Mouse (Mus musculus) B cell, adult 2 months (primary cell): Measurements from ENCODE around the gene Gm11985.

Experiments
- DNase-seq, 2 experiments: peaks; one replicate each; pipeline ENCODE4 v3.0.0; 2022

The Gm11985 gene

GRCm38 (mm10) chr11:7150511-7150910 lies 37.9 kb downstream of the Gm11985 start:
- DNase-seq, result no peak

DNA sequence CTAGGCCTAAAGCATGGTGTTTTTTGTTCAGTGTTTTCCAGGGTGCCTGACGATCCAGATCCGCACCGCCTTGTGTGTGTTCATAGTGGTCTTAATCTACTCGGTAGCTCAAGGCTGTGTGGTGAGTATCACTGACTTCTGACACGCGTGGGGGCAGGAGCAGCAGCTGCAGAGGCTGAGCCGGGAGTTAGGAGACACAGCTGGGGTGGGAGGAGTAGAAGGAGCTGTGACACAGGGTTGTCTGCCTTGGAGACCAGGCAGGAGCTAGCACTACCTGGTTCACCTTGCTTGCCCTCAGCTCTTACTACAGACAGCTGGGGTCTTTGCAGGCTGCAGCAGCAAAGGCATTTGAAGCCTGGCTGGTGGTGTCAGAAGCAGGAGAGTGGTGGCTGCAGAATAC lies 38.9 kb downstream of the Gm11985 start:
- DNase-seq, result no peak

DNA sequence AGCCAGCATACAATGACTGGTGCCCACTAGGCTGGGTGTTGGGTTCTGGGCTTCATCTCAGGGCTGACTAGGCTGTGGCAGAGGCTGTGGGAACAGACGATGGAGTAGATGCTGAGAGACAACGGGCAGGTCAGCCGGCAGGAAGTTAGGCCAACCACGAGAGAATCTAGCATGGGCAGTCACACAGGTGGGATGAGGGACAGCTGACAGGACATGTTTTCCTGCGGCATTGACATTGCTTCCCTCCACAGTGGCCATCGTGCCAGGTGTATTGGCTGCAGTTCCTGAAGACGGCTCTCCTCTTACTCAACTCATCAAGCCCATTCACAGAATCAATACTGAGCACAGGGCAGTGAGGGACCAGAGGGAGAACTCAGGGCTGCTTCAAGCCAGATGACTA lies 40.4 kb downstream of the Gm11985 start:
- DNase-seq, result no peak

DNA sequence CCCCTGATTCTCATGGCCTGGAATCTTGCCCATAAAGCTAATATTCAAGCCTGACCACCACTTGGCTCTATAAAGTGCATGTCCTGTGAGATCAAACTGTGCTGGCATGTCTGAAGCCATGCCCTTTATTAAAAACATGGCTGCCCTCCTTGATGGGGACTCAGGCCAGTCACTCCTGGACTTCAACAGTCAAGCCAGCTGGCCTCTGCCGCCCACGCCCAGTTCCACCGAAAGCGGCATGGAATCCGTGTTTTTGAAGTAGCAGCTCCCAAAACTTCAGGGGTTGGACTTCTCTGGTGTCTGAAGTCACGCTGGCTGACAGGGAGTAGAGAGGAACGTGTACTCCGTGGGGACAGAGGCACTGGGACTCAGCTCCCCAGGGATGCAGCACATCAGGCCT lies 40.8 kb downstream of the Gm11985 start:
- no peak for DNase-seq

GRCm38 (mm10) chr11:7145221-7145620 lies 43.1 kb downstream of the Gm11985 start:
- no peak for DNase-seq

DNA sequence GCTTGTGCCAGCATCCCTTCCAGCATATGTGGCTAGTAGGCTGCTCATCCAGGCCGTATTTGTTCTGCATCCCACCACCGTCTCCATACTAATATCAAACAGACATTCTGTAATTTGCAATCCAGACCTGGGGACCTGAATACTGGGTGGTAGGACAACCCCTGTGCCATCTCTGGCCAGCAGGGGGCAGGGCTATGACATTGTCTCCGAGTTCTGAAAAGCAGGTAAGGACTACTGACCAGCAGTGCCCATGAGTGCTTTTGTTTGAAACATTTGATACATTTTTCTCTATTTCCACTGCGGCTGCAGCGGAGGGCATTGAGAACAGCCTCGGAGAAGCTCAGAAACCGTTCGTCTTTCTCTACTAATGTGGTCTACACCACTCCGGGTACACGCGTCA lies 44.0 kb downstream of the Gm11985 start:
- no peak for DNase-seq

DNA sequence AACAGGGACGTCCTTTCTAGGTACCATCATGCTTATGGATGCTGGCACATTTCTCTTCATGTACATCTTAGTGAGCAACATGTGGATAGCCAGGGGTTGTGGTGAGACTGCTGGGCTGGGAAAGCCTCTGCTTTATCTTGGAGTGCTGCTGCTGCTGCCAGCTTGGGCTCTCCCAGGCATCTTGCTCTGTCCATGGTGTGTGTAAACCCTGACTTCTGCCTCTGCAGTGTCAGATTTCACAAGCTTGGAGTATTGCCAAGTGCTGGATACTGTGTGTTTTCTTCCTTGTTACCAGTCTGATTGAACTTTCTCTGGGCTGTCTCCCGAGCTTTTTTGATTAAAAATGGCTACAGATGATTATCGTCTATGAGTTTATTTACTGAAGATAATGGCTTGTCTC lies 45.6 kb downstream of the Gm11985 start:
- no peak for DNase-seq

DNA sequence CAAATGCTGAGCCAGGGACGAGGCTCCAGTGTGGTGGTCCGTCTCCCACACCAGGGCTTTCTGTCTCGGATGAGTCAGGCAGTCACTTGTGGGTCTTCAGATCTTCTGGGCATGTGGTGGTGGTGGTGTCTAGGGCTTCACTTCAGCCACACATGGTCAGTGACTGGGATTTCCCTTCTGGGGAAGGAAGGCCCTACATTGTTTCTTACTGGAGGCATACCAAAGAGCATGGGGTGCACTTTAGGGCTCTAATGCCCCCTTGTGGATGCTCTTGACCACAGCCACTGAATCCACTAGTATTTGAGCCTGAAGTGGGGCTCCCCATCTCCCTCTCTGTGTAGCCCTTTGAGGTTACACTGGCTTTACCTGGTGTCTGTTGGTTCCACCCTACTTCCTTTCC lies 47.9 kb downstream of the Gm11985 start:
- DNase-seq, result no peak

DNA sequence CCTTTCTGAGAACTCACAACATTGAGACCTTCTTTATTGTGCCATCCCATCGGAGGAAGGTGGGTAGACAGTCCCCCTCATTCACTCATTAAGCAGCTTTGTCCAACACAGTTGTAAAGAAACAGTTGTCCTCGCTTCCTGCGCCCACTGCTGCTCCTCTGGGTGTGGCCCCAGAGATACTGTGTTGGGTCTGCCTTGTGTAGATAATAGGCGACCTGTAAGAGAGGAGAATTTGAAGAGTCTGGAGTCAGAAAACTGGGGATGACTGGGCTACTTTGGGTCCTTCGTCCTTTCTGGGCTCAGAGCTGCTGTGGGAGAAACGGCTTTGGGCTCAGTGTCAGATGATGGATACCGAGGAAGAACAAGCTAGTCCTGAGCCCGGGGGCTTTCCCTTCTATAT lies 50.0 kb downstream of the Gm11985 start:
- DNase-seq, result no peak

GRCm38 (mm10) chr11:7136246-7136855 lies 52.0 kb downstream of the Gm11985 start:
- DNase-seq, result no peak

GRCm38 (mm10) chr11:7135763-7136162 lies 52.6 kb downstream of the Gm11985 start:
- DNase-seq, result no peak

GRCm38 (mm10) chr11:7135301-7135700 lies 53.1 kb downstream of the Gm11985 start:
- DNase-seq, result no peak

DNA sequence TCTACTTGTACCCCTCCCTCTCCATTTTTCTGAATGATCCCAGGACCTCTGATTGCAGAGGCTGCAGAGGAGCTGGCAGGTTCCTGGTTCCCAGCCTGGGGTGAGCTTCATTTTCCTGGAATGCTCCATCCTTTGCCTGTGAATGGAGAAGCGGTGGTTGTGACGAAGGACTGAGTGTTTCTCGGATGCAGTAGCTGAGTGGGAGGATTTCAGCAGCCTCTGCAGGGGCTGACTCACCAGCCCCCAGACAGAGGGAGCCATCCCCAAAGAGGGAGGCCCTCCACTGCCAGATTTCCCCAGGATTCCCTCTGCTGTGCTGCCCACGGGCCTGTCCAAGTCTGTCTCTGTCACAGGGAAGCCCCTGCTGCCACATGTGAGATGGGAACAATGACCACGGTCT lies 54.0 kb downstream of the Gm11985 start:
- no peak for DNase-seq

DNA sequence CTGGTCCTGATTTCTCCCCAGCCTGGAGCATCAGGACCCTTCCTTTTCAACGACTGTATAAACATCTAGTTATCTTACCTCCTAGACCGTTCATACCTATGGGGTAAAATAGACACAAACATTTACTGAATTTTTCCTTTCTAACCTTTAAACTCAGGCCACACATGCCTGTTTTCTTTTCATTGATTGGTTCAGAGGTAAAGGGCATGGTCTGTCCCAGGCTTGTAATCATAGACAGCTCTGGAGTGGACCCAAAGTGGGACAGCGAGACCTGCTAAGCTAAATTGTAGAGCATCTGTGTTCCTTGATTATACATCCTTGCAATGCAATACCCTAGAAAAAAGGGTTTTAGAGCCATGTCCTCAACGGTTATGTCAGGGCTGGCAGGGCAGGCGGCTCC lies 54.6 kb downstream of the Gm11985 start:
- no peak for DNase-seq
